Comparison of ENCODE assay signal across 19 mouse cellular contexts in the genomic region with DNA sequence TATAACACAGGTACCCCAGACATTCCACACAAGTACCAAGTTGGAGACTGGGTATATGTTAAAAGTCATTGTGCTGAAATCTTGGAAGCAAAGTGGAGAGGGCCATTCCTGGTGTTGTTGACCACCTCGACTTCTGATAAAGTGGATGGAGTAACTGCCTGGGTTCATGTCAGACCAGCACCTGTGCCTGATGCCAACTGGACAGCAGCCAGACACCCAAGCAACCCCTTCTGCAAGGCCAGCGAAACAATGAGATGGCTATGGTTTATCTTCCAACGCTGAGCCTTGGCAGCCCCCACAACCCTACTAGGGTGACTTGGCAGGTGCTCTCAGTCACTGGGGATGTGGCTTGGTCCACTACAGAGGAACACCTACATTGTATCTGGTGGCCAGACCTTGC. TPM values are rescaled to one million over a fixed set of nuclear protein-coding genes. Genes with fewer than 3 reads are reported as not detected.
A peak's percentile ranks its signal among the peaks of the same experiment; 100 is the strongest.
DNase-seq lines count a peak whose midpoint lies in the region; ATAC-seq and TF ChIP-seq lines count a peak whose summit lies in the region.
"Had no signal": no experiment of that assay in that cellular context is flagged by ENCODE, and none has a peak within 500 bp of the region (broad histone marks: within the 10 kb centered on the region; RNA-seq: fewer than 3 reads in every experiment).

No protein-coding gene starts in this region.

- no peak overlapping the region for H3K9ac ChIP-seq in heart, embryonic 16.5 days (ENCODE audit: low read length)
- H3K9ac ChIP-seq: embryonic facial prominence, embryonic 13.5 days; forebrain, embryonic 13.5 days; forebrain, postnatal 0 days; heart, embryonic 13.5 days; hindbrain, embryonic 12.5 days had no signal

- no peak overlapping the region for H3K4me2 ChIP-seq in heart, embryonic 16.5 days (ENCODE audit: low read depth, low read length)
- H3K4me2 ChIP-seq: embryonic facial prominence, embryonic 13.5 days; forebrain, embryonic 13.5 days; heart, embryonic 13.5 days; hindbrain, embryonic 12.5 days had no signal

- DNase-seq in adrenal gland, postnatal 10 days: peak; percentile 16
- no peak for DNase-seq in adrenal gland, postnatal 4 days (ENCODE audit: low spot score in 2 of 2)
- DNase-seq in heart, adult 8-10 months (ENCODE audit: low spot score): no peak
- DNase-seq in left cerebral cortex, postnatal 4 days: peak; percentile 17
- no peak for DNase-seq in left cerebral cortex, adult 2 months (ENCODE audit: extremely low spot score in 1 of 2, low spot score in 2 of 2)
- no peak for DNase-seq in forebrain, embryonic 10.5 days (ENCODE audit: extremely low spot score, low spot score)
- DNase-seq: cerebellum, adult 11 months; cerebellum, adult 8-10 months; forebrain, postnatal 0 days; gastrocnemius, adult 2 months; gastrocnemius, postnatal 25 days; kidney, adult 9 months had no signal

- no peak overlapping the region for H3K4me3 ChIP-seq in heart, embryonic 16.5 days (ENCODE audit: low read length)
- H3K4me3 ChIP-seq in left cerebral cortex, adult 2 months: no peak overlapping the region
- H3K4me3 ChIP-seq in forebrain, embryonic 10.5 days: no peak overlapping the region
- H3K4me3 ChIP-seq: embryonic facial prominence, embryonic 13.5 days; forebrain, embryonic 13.5 days; gastrocnemius, adult 2 months; heart, embryonic 13.5 days; hindbrain, embryonic 12.5 days had no signal

- H3K27me3 ChIP-seq in heart, embryonic 16.5 days (ENCODE audit: control insufficient read depth, insufficient read depth, low read length): no peaks in the 10 kb centered on the region
- H3K27me3 ChIP-seq in forebrain, embryonic 10.5 days (ENCODE audit: poor library complexity, severe bottlenecking): no peaks in the 10 kb centered on the region
- H3K27me3 ChIP-seq: embryonic facial prominence, embryonic 13.5 days; forebrain, embryonic 13.5 days; heart, embryonic 13.5 days; hindbrain, embryonic 12.5 days had no signal

- intact Hi-C loops in left cerebral cortex, postnatal 4 days (cut with DNase I): no loop called here
- intact Hi-C loops in left cerebral cortex, adult 2 months (cut with DNase I): no loop called here

- H3K4me1 ChIP-seq in heart, embryonic 16.5 days (ENCODE audit: control insufficient read depth, insufficient read depth, low read length): peaks cover 5% of the 10 kb centered on the region; the same call in 1 of the 2 replicates
- no peaks in the 10 kb centered on the region for H3K4me1 ChIP-seq in forebrain, embryonic 10.5 days
- H3K4me1 ChIP-seq: embryonic facial prominence, embryonic 13.5 days; forebrain, embryonic 13.5 days; hindbrain, embryonic 12.5 days had no signal

- H3K36me3 ChIP-seq in heart, embryonic 16.5 days (ENCODE audit: control insufficient read depth, insufficient read depth): 0 out of 2 replicates have a peak, but pooled peaks cover 2% of the 10 kb centered on the region
- H3K36me3 ChIP-seq in forebrain, embryonic 10.5 days (replicated peaks): peaks cover 66% of the 10 kb centered on the region

- ATAC-seq in heart, embryonic 16.5 days (replicated peaks; ENCODE audit: extremely low read depth, insufficient read depth, low FRiP score): peak; percentile 60
- ATAC-seq: forebrain, embryonic 13.5 days; forebrain, postnatal 0 days; hindbrain, embryonic 16.5 days; intestine, postnatal 0 days had no signal

- 44% methylated on average over 3 of the region's 3 CpGs for WGBS in heart, embryonic 16.5 days
- WGBS in forebrain, embryonic 10.5 days: 95% methylated on average over 3 of the region's 3 CpGs

- H3K27ac ChIP-seq in heart, embryonic 16.5 days (ENCODE audit: low read length): peak overlapping the region; percentile 35; the same call in 1 of the 2 replicates
- H3K27ac ChIP-seq in left cerebral cortex, adult 2 months: no peak overlapping the region
- H3K27ac ChIP-seq in forebrain, embryonic 10.5 days: no peak overlapping the region
- H3K27ac ChIP-seq: embryonic facial prominence, embryonic 13.5 days; forebrain, embryonic 13.5 days; gastrocnemius, adult 2 months; heart, embryonic 13.5 days; hindbrain, embryonic 12.5 days had no signal

- H3K9me3 ChIP-seq in heart, embryonic 16.5 days (replicated peaks; ENCODE audit: control insufficient read depth, low read length): no peaks in the 10 kb centered on the region
- H3K9me3 ChIP-seq in forebrain, embryonic 10.5 days: no peaks in the 10 kb centered on the region
- H3K9me3 ChIP-seq: embryonic facial prominence, embryonic 13.5 days; forebrain, embryonic 13.5 days; heart, embryonic 13.5 days; hindbrain, embryonic 12.5 days had no signal

- no peak for TF ChIP-seq CTCF in left cerebral cortex, adult 2 months (IDR thresholded peaks at IDR 0.05)

RNA-seq across cellular contexts. Expression of a gene that starts 42.8 kb away (rescaled TPM):
- total RNA-seq in adrenal gland, postnatal 10 days (2021): 10 to 100 TPM; 34.9 to 46.4 TPM
- 10 to 100 TPM; 60.1 to 63.3 TPM for total RNA-seq in adrenal gland, postnatal 4 days (2021)
- 16.3 TPM in 2 replicates for polyA plus RNA-seq in heart, embryonic 16.5 days (2015; fragmentation: Nextera tagmentation; extraction: Ambion mirVana)
- total RNA-seq in heart, adult 8-10 months (2022): 100 to 1,000 TPM; 121 to 144 (median 138) TPM
- 100 to 1,000 TPM; 187 to 192 TPM for total RNA-seq in left cerebral cortex, postnatal 4 days (2021)
- 100 to 1,000 TPM; 115 to 121 TPM for total RNA-seq in left cerebral cortex, adult 2 months (2021)
- polyA plus RNA-seq in forebrain, embryonic 10.5 days (2016; fragmentation: Nextera tagmentation; extraction: Ambion mirVana): 15.4 and 15.9 TPM in 2 replicates

Comparison
In these comparisons a context has a peak if more than half of its experiments do, and no peak if none do; other contexts are left out.
1. DNase-seq: peak in adrenal gland, postnatal 10 days (single experiment) and left cerebral cortex, postnatal 4 days (single experiment); none in adrenal gland, postnatal 4 days (0 of 2), heart, adult 8-10 months (single experiment), left cerebral cortex, adult 2 months (0 of 2) and forebrain, embryonic 10.5 days (single experiment).